Mouse (Mus musculus): Measurements from ENCODE around the gene Rnf208.

- no peak for TF ChIP-seq CTCF (IDR thresholded peaks at IDR 0.05; ENCODE audit: control insufficient read depth, insufficient read depth, insufficient read length)
- no peak for TF ChIP-seq USF1 (IDR thresholded peaks at IDR 0.05; ENCODE audit: low read depth)
- TF ChIP-seq MAX (IDR thresholded peaks at IDR 0.05), result no peak
- TF ChIP-seq MYOG (IDR thresholded peaks at IDR 0.05; ENCODE audit: control insufficient read depth, extremely low read depth, insufficient read length), result no peak
These were observed 48.0 kb upstream of the Rnf208 start for GRCm38 (mm10) chr2:25194006-25194405.

All from C2C12 (cell line).